Mouse (Mus musculus) testis, postnatal 10 days (tissue): ENCODE data around the gene Prpf38b.
A peak's percentile ranks its signal among the peaks of the same experiment; 100 is the strongest.

Experiments
- DNase-seq: peaks from one replicate; pipeline ENCODE4 v3.0.0; 2021; ENCODE audit warnings: low spot score

Prpf38b gene

DNA sequence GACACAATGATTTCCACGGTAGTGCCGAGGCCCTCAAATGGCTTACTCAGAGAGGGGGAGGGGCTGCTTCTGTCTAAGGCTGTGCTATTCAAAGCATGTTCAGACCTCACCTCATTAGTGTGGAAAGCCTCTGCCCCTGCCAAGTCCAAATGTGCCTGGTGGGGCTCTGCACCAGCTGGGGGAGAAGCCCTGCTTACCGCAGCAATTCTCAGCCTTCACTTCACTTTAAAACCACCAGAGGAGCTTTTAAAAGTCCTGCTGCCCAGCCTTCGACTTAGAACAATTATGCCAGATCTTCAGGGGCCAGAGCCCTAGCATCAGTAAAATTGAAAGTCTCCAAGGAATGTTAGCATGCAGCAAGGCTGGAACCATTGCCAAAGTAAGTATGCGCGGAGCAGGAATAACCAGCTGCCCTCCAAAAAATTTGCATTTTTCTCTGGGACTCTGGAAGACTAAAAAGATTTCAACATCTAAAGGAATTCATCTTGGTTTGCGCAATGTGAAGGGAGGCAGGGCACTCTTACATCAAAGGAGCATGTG is 53.2 kb downstream of the Prpf38b start:
- peak; percentile 54 for DNase-seq

DNA sequence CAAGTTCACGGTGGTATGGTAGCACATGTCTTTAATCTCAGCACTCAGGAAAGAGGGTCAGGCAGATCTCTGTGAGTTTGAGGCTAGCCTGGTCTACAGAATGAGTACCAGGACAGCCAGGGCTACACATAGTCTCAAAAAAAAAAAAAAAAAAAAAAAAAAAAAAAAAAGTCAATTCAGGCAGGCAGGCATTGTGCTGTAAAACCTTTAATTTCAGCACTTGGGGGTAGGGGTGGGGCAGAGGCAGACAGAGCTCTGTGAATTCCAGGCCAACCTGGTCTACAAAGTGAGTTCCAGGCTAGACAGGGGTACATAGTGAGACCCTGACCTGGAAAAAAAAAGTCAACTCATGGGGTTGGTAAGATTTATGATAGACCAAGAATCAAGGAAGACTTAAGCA is 53.8 kb downstream of the Prpf38b start:
- no peak for DNase-seq

DNA sequence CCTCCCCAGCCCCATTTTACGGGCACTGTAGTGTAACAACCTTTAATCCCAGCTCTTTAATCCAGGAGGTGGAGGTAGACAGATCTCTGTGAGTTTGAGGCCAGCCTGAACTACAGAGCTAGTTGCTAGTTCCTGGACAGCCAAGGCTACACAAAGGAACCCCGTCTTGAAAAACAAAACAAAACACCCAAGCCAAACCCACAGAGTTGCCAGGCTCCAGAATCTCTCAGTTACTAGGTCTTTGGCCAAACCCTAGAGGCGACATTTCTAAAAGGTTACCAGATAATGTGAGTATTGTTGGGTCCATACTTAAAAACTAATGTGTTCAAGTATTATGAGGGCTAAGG is 54.4 kb downstream of the Prpf38b start:
- DNase-seq: no peak

DNA sequence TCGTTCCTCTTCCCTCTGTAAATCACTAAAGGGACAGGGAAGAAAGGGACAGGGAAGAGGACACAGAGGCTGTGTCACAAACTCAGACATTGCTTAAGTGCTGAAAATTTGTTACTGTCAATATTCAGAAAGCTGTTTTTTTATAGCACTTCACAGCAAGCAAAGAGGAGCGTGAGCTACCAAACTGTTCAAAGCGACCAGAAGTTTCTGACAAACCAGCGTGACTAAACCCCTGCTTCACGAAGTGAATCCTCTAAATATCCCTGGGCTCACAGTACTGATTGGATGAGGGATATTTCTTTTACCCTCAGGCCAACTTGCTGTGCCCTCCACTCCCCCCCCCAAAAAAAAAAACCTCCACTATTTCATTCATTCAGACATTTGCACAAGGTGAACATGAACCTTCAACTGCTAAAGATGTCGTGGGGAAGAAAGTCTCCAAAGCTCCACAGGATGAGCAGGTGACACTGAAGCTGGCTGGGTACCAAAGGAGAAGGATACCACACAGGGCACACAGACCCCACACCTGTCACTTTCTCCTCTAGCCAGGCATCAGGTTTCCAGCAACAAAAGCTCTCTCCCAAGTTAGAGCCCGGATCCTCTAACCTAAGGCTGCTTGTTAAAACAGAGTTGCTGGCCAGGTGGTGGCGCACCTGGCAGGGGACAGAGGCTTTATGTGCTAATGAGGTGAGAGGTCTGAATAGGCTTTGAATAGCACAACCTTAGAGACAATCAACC is 55.0 kb downstream of the Prpf38b start:
- no peak for DNase-seq

DNA sequence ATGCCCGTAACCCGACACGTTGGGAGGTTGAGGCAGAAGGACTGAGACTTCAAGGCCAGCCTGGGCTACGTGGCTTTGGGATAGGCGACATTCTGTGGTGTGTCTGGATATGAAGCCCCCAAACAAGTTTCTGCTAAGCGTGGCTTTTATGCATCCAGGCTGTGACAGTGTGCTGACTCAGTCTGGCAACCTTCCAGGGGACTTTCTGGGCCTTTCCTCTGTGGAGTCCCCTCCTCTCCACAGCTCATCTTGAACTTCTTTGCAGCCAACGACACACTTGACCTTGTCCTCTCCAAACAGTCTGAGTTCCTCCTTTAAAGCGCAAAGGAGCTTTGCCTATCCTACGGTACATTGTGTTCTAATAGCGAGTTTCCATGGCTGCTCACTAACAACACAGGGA is 55.7 kb downstream of the Prpf38b start:
- DNase-seq: peak; percentile 74

DNA sequence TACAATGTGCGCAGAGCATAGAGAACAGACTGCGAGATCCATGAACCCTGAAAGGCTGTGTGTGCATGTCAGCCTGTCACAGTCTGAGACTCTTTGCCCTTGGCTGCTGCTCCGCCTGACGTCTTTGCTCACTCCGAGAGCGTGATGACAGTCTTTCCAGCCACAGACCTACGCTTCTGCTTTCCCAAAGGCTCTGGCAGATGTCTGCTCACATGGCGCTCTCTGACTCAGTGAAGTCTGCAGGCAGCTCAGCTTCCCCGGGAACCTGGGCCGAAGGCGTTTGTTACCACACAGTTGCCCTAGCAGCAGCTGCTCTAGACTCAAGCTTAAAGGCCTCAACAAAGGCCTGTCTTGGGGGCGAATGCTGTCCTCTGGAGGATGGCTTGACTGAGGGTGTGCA is 56.2 kb downstream of the Prpf38b start:
- no peak for DNase-seq

DNA sequence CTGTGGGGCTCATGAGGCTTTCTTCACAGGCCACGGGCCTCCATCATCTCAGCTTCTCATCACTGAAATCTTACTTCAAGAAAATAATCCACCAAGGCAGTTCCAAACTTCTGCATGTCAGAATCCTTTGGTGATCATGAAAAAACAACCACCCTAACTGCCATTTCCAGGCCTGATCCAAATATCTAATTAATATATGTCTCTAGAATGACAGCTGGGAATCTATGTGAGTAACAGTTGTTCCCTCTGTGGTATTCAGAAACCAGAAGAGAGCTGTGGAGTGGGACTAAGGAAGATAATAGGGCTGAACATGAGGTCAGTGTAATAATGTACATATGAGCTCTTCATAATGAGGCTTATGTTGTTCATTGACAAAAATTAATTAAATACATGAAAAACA is 58.3 kb downstream of the Prpf38b start:
- DNase-seq: no peak
